ENCODE assay signal across 8 mouse cellular contexts in genomic region chr17:46027066-46027917, GRCm38 (mm10). TPM values are rescaled to one million over a fixed set of nuclear protein-coding genes. Genes with fewer than 3 reads are reported as not detected.
A peak's percentile ranks its signal among the peaks of the same experiment; 100 is the strongest.
DNase-seq lines count a peak whose midpoint lies in the region; ATAC-seq and TF ChIP-seq lines count a peak whose summit lies in the region.

No protein-coding gene starts in this region.

- H3K9ac ChIP-seq in CH12.LX (ENCODE audit: insufficient read depth, low read depth), result no peak overlapping the region
- peak overlapping the region; percentile 63 for H3K9ac ChIP-seq in forebrain, embryonic 11.5 days (ENCODE audit: low read length)
- H3K9ac ChIP-seq in heart, embryonic 14.5 days (ENCODE audit: low read length), result peak overlapping the region; percentile 99
- H3K9ac ChIP-seq in liver, embryonic 14.5 days (replicated peaks), result no peak overlapping the region
- H3K9ac ChIP-seq in neural tube, embryonic 11.5 days (ENCODE audit: low read length), result peak overlapping the region; percentile 69

- peaks cover 30% of the 10 kb centered on the region for H3K79me2 ChIP-seq in CH12.LX (replicated peaks; ENCODE audit: control insufficient read depth, extremely low read depth, insufficient read depth, poor library complexity, severe bottlenecking)

- no peak for TF ChIP-seq POLR2A in CH12.LX (IDR thresholded peaks at IDR 0.05; ENCODE audit: low read depth, low read length)
- no peak for TF ChIP-seq POLR2A in brain, embryonic 14.5 days (IDR thresholded peaks at IDR 0.05; ENCODE audit: borderline replicate concordance, extremely low read depth, insufficient read depth, insufficient read length, poor library complexity, severe bottlenecking)

- no peak overlapping the region for H3K4me2 ChIP-seq in CH12.LX (ENCODE audit: insufficient read depth, low read depth, poor library complexity, severe bottlenecking)
- H3K4me2 ChIP-seq in forebrain, embryonic 11.5 days (ENCODE audit: low read depth, low read length, severe bottlenecking), result peak overlapping the region; percentile 86
- H3K4me2 ChIP-seq in heart, embryonic 14.5 days (ENCODE audit: low read length), result peak overlapping the region; percentile 79
- peak overlapping the region; percentile 88 for H3K4me2 ChIP-seq in liver, embryonic 14.5 days (ENCODE audit: low read depth)
- H3K4me2 ChIP-seq in neural tube, embryonic 11.5 days (ENCODE audit: low read depth), result peak overlapping the region; percentile 89

- DNase-seq in CH12.LX (ENCODE audit: extremely low read depth), result peak; percentile 31
- DNase-seq in brain, embryonic 14.5 days (ENCODE audit: low read depth), result peak; percentile 91
- peak; percentile 89 for DNase-seq in forebrain, embryonic 11.5 days (ENCODE audit: low spot score)
- DNase-seq in kidney, postnatal 14 days, result peak; percentile 91
- peak in 1 of 3 experiments; percentile 33 for DNase-seq in liver, embryonic 14.5 days (ENCODE audit: low read depth in 3 of 3, low spot score in 3 of 3)
- peak; percentile 87 for DNase-seq in neural tube, embryonic 11.5 days (ENCODE audit: low spot score)
- DNase-seq in thymus, postnatal 14 days, result peak; percentile 31

- H3K27me3 ChIP-seq in CH12.LX (replicated peaks), result no peaks in the 10 kb centered on the region
- H3K27me3 ChIP-seq in forebrain, embryonic 11.5 days (ENCODE audit: control insufficient read depth, insufficient read depth, low read length), result no peaks in the 10 kb centered on the region
- no peaks in the 10 kb centered on the region for H3K27me3 ChIP-seq in heart, embryonic 14.5 days (ENCODE audit: control insufficient read depth, insufficient read depth, low read length)
- no peaks in the 10 kb centered on the region for H3K27me3 ChIP-seq in liver, embryonic 14.5 days (ENCODE audit: control insufficient read depth, insufficient read depth, low read length)
- no peaks in the 10 kb centered on the region for H3K27me3 ChIP-seq in neural tube, embryonic 11.5 days (ENCODE audit: control insufficient read depth, insufficient read depth, low read length)

- WGBS in forebrain, embryonic 11.5 days, result 18% methylated on average over 16 of the region's 16 CpGs
- 12% methylated on average over 16 of the region's 16 CpGs for WGBS in heart, embryonic 14.5 days
- 26% methylated on average over 16 of the region's 16 CpGs for WGBS in liver, embryonic 14.5 days (ENCODE audit: insufficient replicate concordance)
- WGBS in neural tube, embryonic 11.5 days, result 9% methylated on average over 16 of the region's 16 CpGs

- H3K4me3 ChIP-seq in CH12.LX (replicated peaks in 1 of 3; ENCODE audit: low read depth in 2 of 3, low read length in 2 of 3, poor library complexity in 1 of 3), result no peak overlapping the region
- peak overlapping the region; percentile 27 for H3K4me3 ChIP-seq in forebrain, embryonic 11.5 days (ENCODE audit: low read depth, low read length)
- H3K4me3 ChIP-seq in heart, embryonic 14.5 days (ENCODE audit: control insufficient read depth in 1 of 2, insufficient read depth in 1 of 2, low read depth in 1 of 2, low read length in 2 of 2), result peak overlapping the region; percentile 32 to 92
- H3K4me3 ChIP-seq in liver, embryonic 14.5 days (ENCODE audit: insufficient read depth in 1 of 2, low read depth in 2 of 2, low read length in 2 of 2), result no peak overlapping the region; a peak in 1 of 4 replicates
- peak overlapping the region; percentile 23; the same call in 1 of the 2 replicates for H3K4me3 ChIP-seq in neural tube, embryonic 11.5 days (ENCODE audit: low read depth, low read length)

- peaks cover 36 to 57% of the 10 kb centered on the region in 2 experiments for H3K36me3 ChIP-seq in CH12.LX (replicated peaks in 1 of 2; ENCODE audit: control insufficient read depth in 1 of 2, insufficient read depth in 1 of 2, low read length in 1 of 2)
- no peaks in the 10 kb centered on the region; the same call in 1 of the 2 replicates for H3K36me3 ChIP-seq in forebrain, embryonic 11.5 days (ENCODE audit: control insufficient read depth, insufficient read depth, low read length)
- peaks cover 37% of the 10 kb centered on the region for H3K36me3 ChIP-seq in heart, embryonic 14.5 days (ENCODE audit: control insufficient read depth, insufficient read depth, low read length)
- peaks cover 12% of the 10 kb centered on the region for H3K36me3 ChIP-seq in liver, embryonic 14.5 days (replicated peaks; ENCODE audit: control insufficient read depth, insufficient read depth, low read depth)
- H3K36me3 ChIP-seq in neural tube, embryonic 11.5 days (ENCODE audit: control insufficient read depth, insufficient read depth, low read length), result peaks cover 10% of the 10 kb centered on the region

- in situ Hi-C loops in CH12.LX (cut with MboI; ENCODE audit: low pct_ligation_motif_present, low pct_unique_long_range_greater_than_20kb, low sequenced_read_pairs), result no loop called here

- no peak overlapping the region for H3K27ac ChIP-seq in CH12.LX (ENCODE audit: insufficient read depth, low read depth)
- peak overlapping the region; percentile 84 for H3K27ac ChIP-seq in forebrain, embryonic 11.5 days (ENCODE audit: low read depth, low read length)
- peak overlapping the region; percentile 98 to 99 for H3K27ac ChIP-seq in heart, embryonic 14.5 days (replicated peaks in 1 of 2; ENCODE audit: control insufficient read depth in 1 of 2, insufficient read depth in 1 of 2, low read depth in 2 of 2, low read length in 2 of 2)
- no peak overlapping the region for H3K27ac ChIP-seq in liver, embryonic 14.5 days
- peak overlapping the region; percentile 90 for H3K27ac ChIP-seq in neural tube, embryonic 11.5 days (ENCODE audit: low read depth, low read length)

- peaks cover 5 to 49% of the 10 kb centered on the region in 2 experiments; a peak in 3 of 4 replicates for H3K4me1 ChIP-seq in CH12.LX (ENCODE audit: control insufficient read depth in 1 of 2, insufficient read depth in 2 of 2)
- peaks cover 23% of the 10 kb centered on the region for H3K4me1 ChIP-seq in forebrain, embryonic 11.5 days (replicated peaks; ENCODE audit: control insufficient read depth, insufficient read depth, low read length)
- peaks cover 34 to 49% of the 10 kb centered on the region in 2 experiments for H3K4me1 ChIP-seq in heart, embryonic 14.5 days (ENCODE audit: control insufficient read depth in 2 of 2, insufficient read depth in 2 of 2, low read length in 2 of 2)
- peaks cover 3 to 15% of the 10 kb centered on the region in 2 experiments for H3K4me1 ChIP-seq in liver, embryonic 14.5 days (replicated peaks; ENCODE audit: control insufficient read depth in 2 of 2, insufficient read depth in 2 of 2, low read length in 1 of 2)
- peaks cover 29% of the 10 kb centered on the region for H3K4me1 ChIP-seq in neural tube, embryonic 11.5 days (ENCODE audit: control insufficient read depth, insufficient read depth, low read length)

- peak; percentile 34 for ATAC-seq in forebrain, embryonic 11.5 days (replicated peaks; ENCODE audit: low FRiP score)
- ATAC-seq in heart, embryonic 14.5 days (ENCODE audit: insufficient number of reproducible peaks, insufficient read depth, low FRiP score, low read depth), result 0 out of 2 replicates have a peak, but pooled peaks have one; percentile 14
- ATAC-seq in liver, embryonic 14.5 days (ENCODE audit: insufficient read depth), result no peak
- ATAC-seq in neural tube, embryonic 11.5 days (ENCODE audit: insufficient read depth, low FRiP score, low TSS enrichment), result peak; percentile 51

- H3K9me3 ChIP-seq in CH12.LX (replicated peaks; ENCODE audit: low read length), result no peaks in the 10 kb centered on the region
- no peaks in the 10 kb centered on the region for H3K9me3 ChIP-seq in forebrain, embryonic 11.5 days (ENCODE audit: control insufficient read depth, low read length)
- H3K9me3 ChIP-seq in heart, embryonic 14.5 days (ENCODE audit: control insufficient read depth, low read length), result no peaks in the 10 kb centered on the region
- no peaks in the 10 kb centered on the region for H3K9me3 ChIP-seq in liver, embryonic 14.5 days (ENCODE audit: control insufficient read depth, low read length)
- no peaks in the 10 kb centered on the region for H3K9me3 ChIP-seq in neural tube, embryonic 11.5 days (ENCODE audit: control insufficient read depth, low read length)

- dilution Hi-C loops in CH12.LX (cut with MboI; ENCODE audit: extremely low pct_ligation_motif_present, extremely low pct_unique_long_range_greater_than_20kb, low sequenced_read_pairs), result no loop called here

- TF ChIP-seq CTCF in CH12.LX (conservative IDR thresholded peaks at IDR 0.05 in 1 of 2, IDR thresholded peaks at IDR 0.05 in 1 of 2; ENCODE audit: low read depth in 2 of 2, low read length in 2 of 2), result peak; percentile 21 to 63; a peak in 2 of 4 replicates
- peak; percentile 79 for TF ChIP-seq CTCF in brain, embryonic 14.5 days (IDR thresholded peaks at IDR 0.05; ENCODE audit: borderline replicate concordance, extremely low read depth, insufficient read depth, insufficient read length)
- TF ChIP-seq CTCF in liver, embryonic 14.5 days (IDR thresholded peaks at IDR 0.05; ENCODE audit: low read depth), result peak; percentile 77

- TF ChIP-seq EP300 in CH12.LX (IDR thresholded peaks at IDR 0.05; ENCODE audit: low read length), result no peak
- no peak for TF ChIP-seq EP300 in liver, embryonic 14.5 days (IDR thresholded peaks at IDR 0.05; ENCODE audit: low read depth)

- no peak; the same call in none of the 2 replicates for TF ChIP-seq RAD21 in CH12.LX (IDR thresholded peaks at IDR 0.05; ENCODE audit: low read depth, low read length)

TF ChIP-seq in CH12.LX, 34 proteins besides CTCF, POLR2A, EP300 and RAD21:
- TF ChIP-seq E2F4 (IDR thresholded peaks at IDR 0.05; ENCODE audit: insufficient replicate concordance, low read depth, low read length) (no peak), PAX5 (IDR thresholded peaks at IDR 0.05; ENCODE audit: low read length) (no peak), SMC3 (IDR thresholded peaks at IDR 0.05; ENCODE audit: low read depth, low read length) (peak; percentile 54)
TF ChIP-seq in CH12.LX: peak in this region for 1.

RNA-seq across cellular contexts. Expression of gene Vegfa, which starts 4.9 kb away (rescaled TPM):
- total RNA-seq in CH12.LX (2012; rRNA removed), result 21.5 and 50.0 TPM in 2 replicates
- 15.5 and 17.2 TPM in 2 replicates for total RNA-seq in CH12.LX (2014; rRNA removed)
- polyA plus RNA-seq in CH12.LX (2012; ENCODE audit: insufficient read length, low read depth), result 15.3 and 16.5 TPM in 2 replicates
- polyA plus RNA-seq in brain, embryonic 14.5 days (2012; rRNA removed), result 168 and 204 TPM in 2 replicates
- 2.9 and 3.3 TPM in 2 replicates for polyA plus RNA-seq in forebrain, embryonic 11.5 days (2014; fragmentation: Nextera tagmentation; extraction: Ambion mirVana)
- 8.1 and 8.3 TPM in 2 replicates for polyA plus RNA-seq in heart, embryonic 14.5 days (2014; fragmentation: Nextera tagmentation; extraction: Ambion mirVana)
- polyA plus RNA-seq in liver, embryonic 14.5 days (2012; rRNA removed), result 27.9 and 33.9 TPM in 2 replicates
- polyA plus RNA-seq in liver, embryonic 14.5 days (2014; fragmentation: Nextera tagmentation; extraction: Ambion mirVana), result 1.2 and 1.7 TPM in 2 replicates
- 2.3 and 3.4 TPM in 2 replicates for polyA plus RNA-seq in neural tube, embryonic 11.5 days (2014; fragmentation: Nextera tagmentation; extraction: Ambion mirVana)

Comparison
In these comparisons a context has a peak if more than half of its experiments do, and no peak if none do; other contexts are left out.
1. H3K27ac ChIP-seq: peak in forebrain, embryonic 11.5 days (single experiment), heart, embryonic 14.5 days (2 of 2) and neural tube, embryonic 11.5 days (single experiment); none in CH12.LX (single experiment) and liver, embryonic 14.5 days (single experiment).
2. H3K4me3 ChIP-seq: peak in forebrain, embryonic 11.5 days (single experiment), heart, embryonic 14.5 days (2 of 2) and neural tube, embryonic 11.5 days (single experiment); none in CH12.LX (0 of 3) and liver, embryonic 14.5 days (0 of 2).
3. H3K9ac ChIP-seq: peak in forebrain, embryonic 11.5 days (single experiment), heart, embryonic 14.5 days (single experiment) and neural tube, embryonic 11.5 days (single experiment); none in CH12.LX (single experiment) and liver, embryonic 14.5 days (single experiment).
4. Peak in every context shown above with its lines, with median percentiles within 50 percentile points of each other: CTCF ChIP-seq.